Mouse (Mus musculus) midbrain, embryonic 10.5 days (tissue): ENCODE results near the gene Tekt3. TPM values are rescaled to one million over a fixed set of nuclear protein-coding genes. Genes with fewer than 3 reads are reported as not detected.

Experiments
- DNase-seq: peaks from one replicate; pipeline ENCODE4 v3.0.0-alpha.2; 2017; ENCODE audit warnings: low spot score
- H3K27ac ChIP-seq: fragments of 300-500 bp; sonication (generic); replicated peaks from 2 replicates; pipeline ENCODE4 v1.5.1; 2016; ENCODE audit warnings: mild to moderate bottlenecking
- H3K27me3 ChIP-seq: fragments of 300-500 bp; sonication (generic); 2 replicates; pipeline ENCODE4 v1.6.1; 2016; ENCODE audit warnings: low read depth, mild to moderate bottlenecking; ENCODE audit not compliant: poor library complexity, severe bottlenecking
- H3K36me3 ChIP-seq: fragments of 300-500 bp; sonication (generic); 2 replicates; pipeline ENCODE4 v1.6.1; 2016; ENCODE audit warnings: mild to moderate bottlenecking, moderate library complexity
- H3K4me1 ChIP-seq: fragments of 300-500 bp; sonication (generic); 2 replicates; pipeline ENCODE4 v1.6.1; 2016
- H3K4me3 ChIP-seq: fragments of 300-500 bp; sonication (generic); 2 replicates; pipeline ENCODE4 v1.5.1; 2016; ENCODE audit warnings: mild to moderate bottlenecking, moderate library complexity
- H3K9me3 ChIP-seq: fragments of 300-500 bp; sonication (generic); replicated peaks from 2 replicates; pipeline ENCODE4 v1.6.1; 2016; ENCODE audit warnings: mild to moderate bottlenecking
- WGBS: fragments of 180-500 bp; shearing (Covaris S2); methylation state at CpG from one replicate; pipeline ENCODE4 v1.1.7; 2016; 5-methylcytosine and 5-hydroxymethylcytosine counted together
- polyA plus RNA-seq: library from polyadenylated mRNA; unstranded; fragments of >200 nt; fragmentation: Nextera tagmentation; extraction: Ambion mirVana; gene quantifications from 2 replicates; pipeline ENCODE4 v1.2.1, GENCODE M21; 2016

The Tekt3 gene
- polyA plus RNA-seq, 1 experiment from 2014 or later = not detected

DNA sequence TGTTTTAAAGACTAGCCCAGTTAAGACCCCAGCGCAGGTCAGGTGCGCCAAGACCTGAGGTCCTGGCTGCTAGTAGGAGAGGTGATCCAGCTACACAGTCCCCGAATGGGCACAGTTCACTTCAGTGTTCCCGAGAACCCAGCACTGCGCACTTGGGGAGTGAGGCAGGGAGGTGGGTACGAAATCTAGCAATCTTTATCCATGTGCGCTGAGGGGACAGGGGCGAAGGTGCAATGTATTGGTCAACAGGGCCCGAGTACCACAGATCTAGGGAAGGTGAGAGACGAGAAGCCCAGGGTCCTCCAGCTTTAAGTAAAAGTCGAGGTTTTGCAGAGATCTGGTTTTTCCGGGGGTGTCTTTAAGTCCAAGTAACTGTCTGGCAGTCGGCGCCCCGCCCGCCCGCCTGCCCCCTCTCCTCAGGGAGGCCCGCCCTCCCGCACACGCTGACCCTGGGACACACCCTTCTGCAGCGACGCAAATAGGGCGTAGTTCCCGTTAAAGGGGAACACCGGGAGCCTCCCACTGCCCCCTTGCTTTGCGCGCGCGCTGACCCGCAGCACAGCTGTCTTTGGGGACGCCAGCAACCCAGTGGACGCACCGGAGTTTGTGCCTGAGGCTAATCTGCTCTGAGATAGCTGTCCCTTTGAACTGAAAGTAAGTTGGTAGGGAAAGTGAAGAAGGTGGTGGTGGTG, 69.7 kb downstream of the Tekt3 start:
- Histone ChIP-seq H3K27ac (no peak overlapping the region), H3K27me3 (peaks cover 74% of the 10 kb centered on the region), H3K9me3 (no peaks in the 10 kb centered on the region), H3K4me3 (peak overlapping the region; percentile 70), H3K4me1 (peaks cover 48% of the 10 kb centered on the region), H3K36me3 (no peaks in the 10 kb centered on the region)
- peak; percentile 34 for DNase-seq
- 6% methylated on average over 33 of the region's 33 CpGs for WGBS

GRCm38 (mm10) chr11:63131693-63132040, 70.2 kb downstream of the Tekt3 start:
- Histone ChIP-seq H3K4me3 (peak overlapping the region; percentile 70), H3K9me3 (no peaks in the 10 kb centered on the region), H3K36me3 (no peaks in the 10 kb centered on the region), H3K4me1 (peaks cover 48% of the 10 kb centered on the region), H3K27ac (no peak overlapping the region), H3K27me3 (peaks cover 75% of the 10 kb centered on the region)
- DNase-seq = peak; percentile 30
- 9% methylated on average over 11 of the region's 11 CpGs for WGBS

DNA sequence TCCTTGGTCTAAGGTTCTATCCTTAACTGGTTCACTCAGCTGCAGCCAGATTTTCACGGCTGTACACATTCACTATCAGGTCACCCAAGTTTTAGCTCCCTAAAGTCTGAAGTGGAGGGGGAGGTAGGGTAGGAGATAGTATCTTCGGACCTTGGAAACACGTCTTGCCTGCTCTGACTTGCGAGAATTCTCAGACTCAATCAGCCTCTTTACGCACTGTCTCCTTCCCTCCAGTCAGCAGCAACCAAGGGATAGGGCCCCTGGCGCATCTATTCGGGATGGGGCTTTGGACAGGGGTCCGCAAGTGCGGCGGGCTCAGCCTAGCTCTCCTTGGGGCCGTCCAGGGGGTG, 70.7 kb downstream of the Tekt3 start:
- Histone ChIP-seq H3K4me3 (peak overlapping the region; percentile 70), H3K9me3 (no peaks in the 10 kb centered on the region), H3K4me1 (peaks cover 48% of the 10 kb centered on the region), H3K36me3 (no peaks in the 10 kb centered on the region), H3K27ac (peak overlapping the region; percentile 83), H3K27me3 (peaks cover 79% of the 10 kb centered on the region)
- under 1% methylated on average over 11 of the region's 11 CpGs for WGBS
- DNase-seq = no peak

- Histone ChIP-seq H3K4me1 (peaks cover 51% of the 10 kb centered on the region), H3K27ac (peak overlapping the region; percentile 83)
- WGBS = under 1% methylated on average over 66 of the region's 66 CpGs
Measured at GRCm38 (mm10) chr11:63132501-63133435, 71.3 kb downstream of the Tekt3 start.

GRCm38 (mm10) chr11:63134021-63134420, 72.6 kb downstream of the Tekt3 start:
- Histone ChIP-seq H3K9me3 (no peaks in the 10 kb centered on the region), H3K4me1 (peaks cover 52% of the 10 kb centered on the region), H3K27me3 (peaks cover 70% of the 10 kb centered on the region), H3K36me3 (no peaks in the 10 kb centered on the region), H3K4me3 (no peak overlapping the region), H3K27ac (no peak overlapping the region)
- no peak for DNase-seq
- 80% methylated on average over 5 of the region's 5 CpGs for WGBS

More at GRCm38 (mm10) chr11:63132501-63133435, 71.3 kb downstream of the Tekt3 start:
- Histone ChIP-seq H3K36me3 (no peaks in the 10 kb centered on the region), H3K27me3 (peaks cover 80% of the 10 kb centered on the region), H3K9me3 (no peaks in the 10 kb centered on the region), H3K4me3 (peak overlapping the region; percentile 70)
- peak; percentile 77 for DNase-seq

GRCm38 (mm10) chr11:63134742-63135482, 73.5 kb downstream of the Tekt3 start:
- no peaks in the 10 kb centered on the region for H3K9me3 ChIP-seq
- H3K36me3 ChIP-seq = no peaks in the 10 kb centered on the region
- no peak overlapping the region for H3K4me3 ChIP-seq
- peaks cover 61% of the 10 kb centered on the region for H3K27me3 ChIP-seq
- DNase-seq = no peak
- peaks cover 50% of the 10 kb centered on the region for H3K4me1 ChIP-seq
- 78% methylated on average over 15 of the region's 15 CpGs for WGBS
- H3K27ac ChIP-seq = no peak overlapping the region

DNA sequence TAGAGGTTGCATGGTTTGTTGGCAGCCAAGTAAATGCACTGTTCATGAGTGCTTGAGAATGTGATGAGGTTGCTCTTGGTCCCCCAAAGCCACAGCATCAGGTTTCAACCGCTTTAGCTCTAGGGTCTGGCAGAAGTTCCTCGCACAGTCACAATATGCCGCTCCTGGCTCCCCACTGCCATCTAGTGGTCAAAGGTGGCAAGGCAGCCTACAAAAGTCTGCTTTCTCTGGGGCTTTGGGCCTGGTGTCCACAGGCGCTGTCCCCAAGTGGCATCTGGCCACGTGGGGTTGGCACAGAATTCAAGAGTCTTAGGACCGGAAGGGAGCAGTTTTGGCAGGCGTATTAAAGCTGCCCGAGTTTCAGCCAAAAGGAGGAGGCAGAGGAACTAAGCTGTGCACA, 74.2 kb downstream of the Tekt3 start:
- no peaks in the 10 kb centered on the region for H3K9me3 ChIP-seq
- 0 out of 2 replicates have a peak overlapping the region, but pooled peaks have one; percentile 20 for H3K27ac ChIP-seq
- no peaks in the 10 kb centered on the region for H3K36me3 ChIP-seq
- DNase-seq = peak; percentile 91
- peaks cover 48% of the 10 kb centered on the region for H3K4me1 ChIP-seq
- 7% methylated on average over 8 of the region's 8 CpGs for WGBS
- H3K4me3 ChIP-seq = no peak overlapping the region
- peaks cover 54% of the 10 kb centered on the region for H3K27me3 ChIP-seq

DNA sequence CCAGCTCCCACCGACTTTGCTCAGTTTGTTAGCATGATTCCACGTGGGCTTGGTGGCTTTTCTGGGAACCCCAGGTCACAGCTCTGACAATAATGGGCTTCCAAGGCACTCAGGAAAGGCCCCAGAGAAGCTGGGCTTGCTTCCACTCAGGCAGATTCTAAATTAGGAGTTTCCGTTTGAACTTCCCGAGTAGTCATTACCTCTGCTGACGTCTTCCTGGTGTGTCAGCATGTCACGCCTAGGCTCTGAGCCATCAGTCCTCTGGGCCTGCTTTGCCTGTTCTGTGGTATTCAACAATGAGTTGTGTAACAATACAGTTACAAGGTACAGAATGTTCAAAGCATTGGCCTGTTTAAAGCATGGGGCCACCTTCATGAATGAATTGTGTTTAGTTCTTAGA, 74.8 kb downstream of the Tekt3 start:
- Histone ChIP-seq H3K9me3 (no peaks in the 10 kb centered on the region), H3K27me3 (peaks cover 49% of the 10 kb centered on the region), H3K4me1 (peaks cover 42% of the 10 kb centered on the region), H3K27ac (0 out of 2 replicates have a peak overlapping the region, but pooled peaks have one; percentile 20), H3K36me3 (no peaks in the 10 kb centered on the region), H3K4me3 (no peak overlapping the region)
- DNase-seq = no peak
- 84% methylated on average over 6 of the region's 6 CpGs for WGBS

- 66% methylated on average over 4 of the region's 4 CpGs for WGBS
- Histone ChIP-seq H3K27ac (no peak overlapping the region), H3K4me3 (no peak overlapping the region), H3K27me3 (peaks cover 41% of the 10 kb centered on the region), H3K9me3 (no peaks in the 10 kb centered on the region), H3K36me3 (no peaks in the 10 kb centered on the region), H3K4me1 (peaks cover 35% of the 10 kb centered on the region)
- DNase-seq = no peak
Measured at GRCm38 (mm10) chr11:63136836-63137416, 75.5 kb downstream of the Tekt3 start.

- no peaks in the 10 kb centered on the region for H3K36me3 ChIP-seq
- 71% methylated on average over 3 of the region's 3 CpGs for WGBS
- H3K27ac ChIP-seq = no peak overlapping the region; the same call in 1 of the 2 replicates
- peaks cover 20% of the 10 kb centered on the region for H3K4me1 ChIP-seq
- no peak overlapping the region for H3K4me3 ChIP-seq
- H3K27me3 ChIP-seq = peaks cover 23% of the 10 kb centered on the region
- no peak for DNase-seq
- H3K9me3 ChIP-seq = no peaks in the 10 kb centered on the region
Measured at GRCm38 (mm10) chr11:63138739-63139138, 77.3 kb downstream of the Tekt3 start.

DNA sequence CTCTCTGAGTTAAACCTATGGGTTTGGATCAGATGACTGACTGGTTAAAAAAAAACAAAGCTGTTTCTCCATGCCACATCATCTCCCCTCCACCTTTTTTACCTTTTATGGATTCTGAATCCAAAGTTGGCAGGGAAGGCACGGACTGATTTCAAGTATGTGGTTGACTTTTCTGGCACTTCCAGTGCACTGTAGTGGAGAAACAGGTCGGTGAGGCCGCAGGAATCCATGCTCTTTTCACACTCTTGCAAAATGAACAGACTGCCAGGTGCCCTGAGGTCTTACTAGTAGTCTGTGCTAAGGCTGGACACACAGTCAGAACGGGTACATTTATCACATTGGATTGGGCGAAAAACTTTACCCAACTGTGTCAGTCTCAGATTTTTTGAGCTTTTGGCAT, 80.9 kb downstream of the Tekt3 start:
- 92% methylated on average over 5 of the region's 5 CpGs for WGBS
- no peak for DNase-seq
- H3K27ac ChIP-seq = no peak overlapping the region
- H3K4me3 ChIP-seq = no peak overlapping the region
- no peaks in the 10 kb centered on the region for H3K9me3 ChIP-seq
- H3K36me3 ChIP-seq = no peaks in the 10 kb centered on the region
- H3K27me3 ChIP-seq = no peaks in the 10 kb centered on the region
- 0 out of 2 replicates have a peak, but pooled peaks cover 4% of the 10 kb centered on the region for H3K4me1 ChIP-seq

GRCm38 (mm10) chr11:63142816-63143215, 81.4 kb downstream of the Tekt3 start:
- H3K4me1 ChIP-seq = 0 out of 2 replicates have a peak, but pooled peaks cover under 1% of the 10 kb centered on the region
- H3K27ac ChIP-seq = no peak overlapping the region
- H3K36me3 ChIP-seq = no peaks in the 10 kb centered on the region
- WGBS = 87% methylated on average over 4 of the region's 4 CpGs
- no peak for DNase-seq
- H3K9me3 ChIP-seq = no peaks in the 10 kb centered on the region
- no peaks in the 10 kb centered on the region for H3K27me3 ChIP-seq
- no peak overlapping the region for H3K4me3 ChIP-seq
